Mouse (Mus musculus) heart, postnatal 25 days (tissue): ENCODE data around the gene Ccnd3. TPM values are rescaled to one million over a fixed set of nuclear protein-coding genes. Genes with fewer than 3 reads are reported as not detected.
"Not testable (repeated sequence)": the region's sequence is repeated elsewhere in the genome, so short reads cannot be mapped to it uniquely, and the experiment has no call there.

Experiments
- DNase-seq: peaks from one replicate; pipeline ENCODE4 v3.0.0; 2022; ENCODE audit warnings: low spot score
- intact Hi-C: fragments of 180-260 bp; cut with DNase I; formaldehyde crosslinking; loops from one replicate; pipeline ENCODE4 v1.15.1; 2025
- total RNA-seq, 2 experiments: library from RNA; stranded (reverse); gene quantifications; 2 replicates each; pipeline ENCODE4 v1.2.3; 2021

Ccnd3 gene
- total RNA-seq, 2 experiments from 2014 or later: 75.6 to 87.9 TPM

DNA sequence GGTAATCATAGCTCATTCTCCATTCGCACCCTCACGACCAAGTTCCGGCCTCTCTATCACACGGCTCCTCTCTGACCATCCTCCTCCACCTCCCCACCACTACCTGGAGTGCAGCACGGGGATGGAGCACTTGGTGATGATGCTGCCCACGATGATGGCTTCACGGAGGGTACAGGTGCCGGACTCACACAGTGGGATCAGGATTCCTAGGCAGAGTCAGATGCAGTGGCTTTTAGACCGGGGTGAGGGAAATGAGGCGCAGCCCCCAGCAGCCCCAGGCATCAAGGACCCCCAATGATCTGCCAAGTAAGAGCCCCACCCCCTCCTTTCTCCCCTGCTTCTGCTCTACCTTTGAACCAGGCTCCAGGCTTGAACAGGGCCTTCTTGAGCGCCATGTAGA, 97.4 kb downstream of the Ccnd3 start:
- no peak for DNase-seq
- intact Hi-C loops: no loop called here

DNA sequence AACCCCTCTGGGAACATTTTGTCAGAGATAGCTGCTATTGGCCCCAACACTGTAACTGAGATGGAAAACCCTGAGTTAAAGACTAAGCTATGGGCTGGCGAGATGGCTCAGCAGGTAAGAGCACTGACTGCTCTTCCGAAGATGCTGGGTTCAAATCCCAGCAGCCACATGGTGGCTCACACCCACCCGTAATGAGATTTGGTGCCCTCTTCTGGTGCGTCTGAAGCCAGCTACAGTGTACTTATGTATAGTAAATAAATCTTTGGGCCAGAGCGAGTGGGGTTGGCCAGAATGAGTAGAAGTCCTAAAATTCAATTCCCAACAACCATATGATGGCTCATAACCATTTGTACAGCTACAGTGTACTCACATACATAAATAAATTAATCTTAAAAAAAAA, 101.4 kb downstream of the Ccnd3 start:
- intact Hi-C loops: no loop called here
- DNase-seq: no peak

DNA sequence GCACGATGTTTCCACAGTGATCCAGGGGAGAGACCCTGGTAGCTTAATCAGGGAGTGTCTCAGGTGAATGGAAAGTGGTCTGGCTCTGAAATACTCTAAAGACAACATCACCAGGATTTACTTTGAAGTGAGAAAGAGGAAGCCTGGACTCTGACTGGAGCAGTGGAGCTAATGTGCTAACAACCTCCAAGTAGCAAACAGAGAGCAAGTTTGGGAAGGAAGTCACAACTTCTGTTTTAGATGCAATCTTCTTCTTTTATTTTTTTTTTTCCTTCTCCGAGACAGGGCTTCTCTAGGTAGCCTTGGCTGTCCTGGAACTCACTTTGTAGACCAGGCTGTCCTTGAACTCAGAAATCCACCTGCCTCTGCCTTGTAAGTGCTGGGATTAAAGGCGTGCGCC, 104.3 kb downstream of the Ccnd3 start:
- DNase-seq: no peak
- intact Hi-C loops: no loop called here

DNA sequence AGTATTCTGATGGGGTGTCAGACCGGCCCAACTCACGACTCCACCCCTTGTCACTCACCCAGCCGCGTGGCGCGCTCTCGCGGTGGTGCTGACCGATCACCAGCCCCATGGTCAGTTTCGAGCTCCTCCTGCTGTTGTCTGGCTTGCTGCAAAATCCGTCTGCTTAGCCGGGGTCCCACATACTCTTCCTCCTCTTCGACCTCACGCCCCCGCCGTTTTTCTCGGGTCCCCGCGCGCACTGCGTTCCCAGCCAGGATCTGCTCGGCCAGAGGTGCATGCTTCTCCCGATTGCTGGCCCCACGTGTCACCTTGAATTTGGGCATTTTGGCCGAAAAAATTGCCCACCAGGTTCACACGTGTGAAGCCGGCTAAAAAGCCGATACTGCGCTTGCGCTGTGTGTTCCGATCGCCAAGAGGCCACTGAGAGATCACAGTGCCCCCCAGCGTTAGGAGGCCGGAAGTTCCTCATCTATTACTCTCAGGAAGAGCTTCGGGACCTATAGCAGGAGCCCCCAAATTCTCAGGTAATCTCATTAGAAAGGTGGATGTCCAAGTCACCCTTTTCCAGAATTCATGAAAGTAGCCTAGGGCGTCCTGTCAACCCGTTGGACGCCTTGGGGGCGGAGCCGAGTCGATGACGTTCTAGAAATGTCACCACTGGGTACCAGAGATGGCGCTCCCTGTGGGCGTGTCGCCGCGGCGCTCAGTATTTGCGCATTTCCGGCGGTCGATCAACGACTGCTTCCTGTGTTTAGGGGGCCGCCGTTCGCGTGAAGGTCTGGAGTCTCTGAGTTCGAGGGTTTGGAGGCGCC, 106.2 kb downstream of the Ccnd3 start, which contains the start of the genes Bysl, Med20 and Gm20517:
Gene Bysl, minus strand, starts transcription at position 644 of the 812 bp plus-strand sequence.
Gene Med20, plus strand, starts transcription at position 734 of the 812 bp plus-strand sequence.
Gene Gm20517, plus strand, starts transcription at position 741 of the 812 bp plus-strand sequence.
- DNase-seq: peak; percentile 89
- intact Hi-C loops: loop anchor here (5.0 to 10.0 kb wide), 2 partner anchors 66 to 246 kb away; partner anchors contain the start of gene Mrps10

DNA sequence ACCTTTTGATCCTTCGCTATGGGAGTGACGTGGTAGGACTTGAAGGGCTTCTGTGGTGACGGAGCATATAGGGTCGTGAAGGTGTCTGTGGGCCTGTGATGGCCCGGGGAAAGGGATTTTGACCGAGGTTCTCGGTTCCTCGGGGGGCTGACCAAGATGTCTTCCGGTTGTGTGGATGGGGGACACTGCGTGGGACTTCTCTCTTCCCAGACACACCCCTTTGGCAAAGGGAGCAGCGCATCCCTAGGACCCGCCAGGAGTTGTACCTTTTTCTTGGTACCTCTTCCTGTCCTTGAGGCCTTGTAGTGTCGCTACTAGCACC, 106.8 kb downstream of the Ccnd3 start:
- no peak for DNase-seq
- intact Hi-C loops: loop anchor here (5.0 to 10.0 kb wide), 2 partner anchors 66 to 247 kb away; partner anchors contain the start of gene Mrps10

DNA sequence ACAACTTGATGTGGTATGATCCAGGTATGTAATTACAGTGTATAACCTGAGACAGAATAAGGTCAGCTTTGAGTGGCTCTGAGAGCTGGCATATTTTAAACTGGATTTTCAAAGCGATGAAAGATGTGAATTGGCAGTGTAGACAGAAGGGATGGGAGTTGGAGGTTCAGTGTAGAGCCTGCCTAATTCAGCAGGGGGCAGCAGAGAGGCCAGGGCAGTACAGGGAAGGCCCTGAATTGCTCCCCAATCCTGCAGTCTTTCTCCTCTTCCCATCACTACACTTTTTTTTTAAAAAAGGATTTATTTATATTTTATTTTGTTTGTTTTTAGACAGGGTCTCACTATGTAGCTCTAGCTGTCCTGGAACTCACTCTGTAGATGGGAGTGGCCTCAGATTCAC, 109.2 kb downstream of the Ccnd3 start:
- no peak for DNase-seq
- intact Hi-C loops: loop anchor here (5.0 to 10.0 kb wide), 2 partner anchors 63 to 249 kb away; partner anchors contain the start of gene Mrps10

DNA sequence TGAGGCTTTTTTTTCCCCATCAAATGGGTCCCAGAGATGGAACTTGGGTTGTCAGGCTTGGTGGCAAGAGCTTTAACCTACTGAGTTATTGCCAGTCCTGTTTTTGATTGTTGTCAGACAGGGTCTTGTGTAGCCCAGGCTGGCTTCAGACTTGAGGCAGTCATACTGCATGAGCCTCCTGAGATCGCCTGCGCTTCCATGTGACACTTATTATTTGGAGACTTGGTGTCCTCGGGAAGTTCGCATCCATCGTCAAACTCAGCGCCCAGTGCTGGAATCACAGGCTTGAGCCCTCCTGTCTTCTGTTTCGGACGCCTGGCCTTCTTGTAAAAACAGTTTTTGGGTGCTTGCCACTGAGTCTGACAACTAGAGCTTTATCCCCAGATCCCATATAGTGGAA, 111.3 kb downstream of the Ccnd3 start:
- intact Hi-C loops: loop anchor here (10.0 kb wide), 1 partner anchor 251 kb away; the partner anchor contains the start of gene Mrps10

DNA sequence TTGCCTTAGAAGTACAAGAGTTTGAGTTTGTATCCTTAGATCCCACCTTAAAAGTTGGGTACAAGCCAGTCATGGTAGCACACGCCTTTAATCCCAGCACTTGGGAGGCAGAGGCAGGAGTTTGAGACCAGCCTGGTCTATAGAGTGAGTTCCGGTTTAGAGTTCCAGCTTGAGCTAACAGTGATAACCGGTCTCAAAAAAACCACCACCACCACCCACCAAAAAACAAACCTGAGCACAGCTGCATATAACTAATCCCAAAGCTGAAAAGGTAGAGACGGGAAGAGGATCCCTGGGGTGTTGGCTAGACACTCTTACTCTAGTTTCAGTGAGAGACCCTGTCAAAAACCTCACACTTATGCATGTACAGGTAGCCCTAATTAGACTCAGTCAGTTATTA, 111.8 kb downstream of the Ccnd3 start:
- intact Hi-C loops: loop anchor here (10.0 kb wide), 1 partner anchor 252 kb away; the partner anchor contains the start of gene Mrps10
- no peak for DNase-seq

More for the DNA sequence above, 111.3 kb downstream of the Ccnd3 start:
- DNase-seq: no peak

DNA sequence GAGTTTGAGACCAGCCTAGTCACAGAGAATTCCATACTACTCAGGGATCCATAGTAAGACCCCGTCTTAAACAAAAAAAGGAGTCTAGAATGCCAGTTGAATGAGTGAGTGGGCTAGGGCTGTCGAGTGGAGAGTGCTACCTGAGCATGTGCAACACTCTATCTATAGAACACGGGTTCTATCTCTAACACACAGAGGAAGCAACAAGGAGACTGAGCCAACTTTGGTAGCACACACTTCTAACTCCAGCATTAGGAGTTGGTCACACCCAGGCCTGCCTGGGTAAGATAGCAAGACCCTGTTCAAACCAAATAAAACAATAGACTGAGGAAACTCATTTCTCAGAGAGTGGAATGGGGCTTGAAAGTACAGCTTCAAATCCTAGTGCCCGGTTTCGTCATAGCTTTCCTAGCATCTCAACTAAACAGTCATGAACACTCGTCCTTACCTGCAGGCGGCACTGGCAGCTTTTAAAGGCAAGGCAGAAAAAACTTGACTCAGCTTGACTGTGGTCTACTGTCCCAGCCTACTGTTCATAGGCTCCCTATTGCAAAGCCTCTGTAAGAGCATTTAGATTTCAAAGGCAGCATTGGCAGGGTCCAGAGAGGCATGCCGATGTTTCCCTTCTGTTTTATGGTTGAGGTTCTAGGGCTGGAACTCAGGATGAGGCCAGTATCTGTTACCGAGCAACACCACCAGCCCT, 112.9 kb downstream of the Ccnd3 start:
- intact Hi-C loops: loop anchor here (10.0 kb wide), 1 partner anchor 253 kb away; the partner anchor contains the start of gene Mrps10

DNA sequence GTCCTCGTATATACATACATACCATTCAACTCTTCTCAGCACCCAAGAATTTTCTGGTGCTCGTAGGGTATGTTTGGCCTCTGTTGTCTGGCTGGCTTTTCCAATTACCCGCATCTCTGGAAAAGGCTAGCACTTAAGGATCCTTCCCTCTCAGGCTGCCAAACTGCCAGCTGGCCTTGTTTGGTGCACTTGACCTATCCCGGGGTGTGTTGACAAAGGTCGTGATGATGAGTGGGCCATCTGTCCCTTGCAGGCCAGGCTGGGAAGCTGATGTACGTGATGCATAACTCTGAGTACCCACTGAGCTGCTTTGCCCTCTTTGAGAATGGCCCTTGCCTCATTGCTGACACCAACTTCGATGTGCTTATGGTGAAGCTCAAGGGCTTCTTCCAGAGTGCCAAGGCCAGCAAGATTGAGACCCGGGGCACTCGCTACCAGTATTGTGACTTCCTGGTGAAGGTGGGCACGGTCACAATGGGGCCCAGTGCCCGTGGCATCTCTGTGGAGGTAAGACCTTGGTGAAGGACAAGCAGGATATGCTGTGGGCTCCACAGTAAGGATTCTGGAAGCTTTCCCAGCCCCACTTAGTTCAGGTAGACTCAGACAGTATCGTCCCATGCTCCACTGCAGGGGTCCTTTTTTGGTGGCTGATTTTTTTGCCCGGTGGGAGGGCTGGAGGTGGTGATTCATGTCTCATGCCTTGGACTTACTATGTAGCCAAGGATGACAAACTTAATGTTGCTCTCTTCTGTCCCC, 113.9 kb downstream of the Ccnd3 start:
- intact Hi-C loops: loop anchor here (10.0 kb wide), 1 partner anchor 254 kb away; the partner anchor contains the start of gene Mrps10
- DNase-seq: no peak

More for the DNA sequence above, 112.9 kb downstream of the Ccnd3 start:
- DNase-seq: no peak

DNA sequence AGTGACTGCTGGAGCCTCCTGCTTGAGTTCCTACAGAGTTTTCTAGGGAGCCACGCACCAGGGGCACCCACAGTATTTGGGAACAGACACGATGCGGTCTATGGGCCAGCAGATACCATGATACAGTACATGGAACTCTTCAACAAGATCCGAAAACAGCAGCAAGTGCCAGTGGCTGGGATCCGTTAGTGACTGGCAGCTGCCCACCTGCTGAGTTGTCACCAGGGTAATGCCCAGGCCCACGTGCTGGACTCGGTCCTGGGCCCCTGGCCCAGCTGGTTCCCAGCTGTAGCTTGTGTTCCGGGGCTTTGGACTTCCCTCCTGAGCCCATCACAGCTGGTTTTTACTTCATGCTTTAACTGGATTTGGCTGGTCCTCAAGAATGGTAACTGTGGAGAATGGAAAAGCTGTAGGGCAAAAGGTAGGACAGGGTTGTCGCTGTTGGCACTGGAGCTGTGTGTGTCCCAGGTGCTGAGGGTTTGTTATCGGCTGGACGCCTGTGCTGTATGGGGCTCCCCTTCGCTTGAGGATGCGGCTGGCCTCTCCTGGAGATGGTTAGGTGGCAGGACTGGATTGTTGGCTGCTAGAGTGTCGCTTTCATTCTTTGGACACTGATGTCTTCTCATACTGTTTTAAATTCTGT, 118.2 kb downstream of the Ccnd3 start:
- intact Hi-C loops: no loop called here
- no peak for DNase-seq

DNA sequence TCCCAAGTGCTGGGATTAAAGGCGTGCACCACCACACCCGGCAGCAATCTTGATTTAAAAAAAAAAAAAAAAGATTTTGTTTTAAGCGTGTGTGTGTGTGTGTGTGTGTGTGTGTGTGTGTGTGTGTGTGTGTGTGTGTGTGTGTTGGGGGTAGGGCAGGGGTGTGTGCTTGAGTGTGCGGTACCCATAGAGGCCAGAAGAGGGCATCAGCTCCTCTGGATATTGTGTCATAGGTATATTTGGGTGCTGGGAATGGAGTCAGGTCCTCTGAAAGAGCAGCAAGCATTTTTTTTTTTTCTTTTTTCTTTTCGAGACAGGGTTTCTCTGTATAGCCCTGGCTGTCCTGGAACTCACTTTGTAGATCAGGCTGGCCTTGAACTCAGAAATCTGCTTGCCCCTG, 119.7 kb downstream of the Ccnd3 start:
- intact Hi-C loops, DNase-seq: not testable (repeated sequence)

DNA sequence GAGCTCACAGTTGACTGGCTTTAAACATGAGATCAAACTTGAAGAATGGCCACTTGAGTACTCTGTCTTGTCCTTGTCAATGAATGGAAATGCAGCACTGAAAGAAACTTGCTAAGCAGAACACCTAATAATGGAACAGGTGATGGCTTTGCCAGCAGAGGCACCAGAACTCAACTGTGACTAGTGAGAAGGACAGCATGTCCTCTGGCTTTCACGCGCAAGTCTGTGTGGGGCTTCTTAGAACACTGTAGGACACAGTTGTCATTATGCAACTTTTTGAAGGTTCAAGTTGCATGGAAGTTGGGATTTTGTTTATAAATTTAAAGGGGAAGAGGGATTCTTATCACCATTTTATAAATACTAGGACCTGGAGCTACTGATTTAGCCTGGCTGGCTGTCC, 120.2 kb downstream of the Ccnd3 start:
- intact Hi-C loops: no loop called here
- no peak for DNase-seq

DNA sequence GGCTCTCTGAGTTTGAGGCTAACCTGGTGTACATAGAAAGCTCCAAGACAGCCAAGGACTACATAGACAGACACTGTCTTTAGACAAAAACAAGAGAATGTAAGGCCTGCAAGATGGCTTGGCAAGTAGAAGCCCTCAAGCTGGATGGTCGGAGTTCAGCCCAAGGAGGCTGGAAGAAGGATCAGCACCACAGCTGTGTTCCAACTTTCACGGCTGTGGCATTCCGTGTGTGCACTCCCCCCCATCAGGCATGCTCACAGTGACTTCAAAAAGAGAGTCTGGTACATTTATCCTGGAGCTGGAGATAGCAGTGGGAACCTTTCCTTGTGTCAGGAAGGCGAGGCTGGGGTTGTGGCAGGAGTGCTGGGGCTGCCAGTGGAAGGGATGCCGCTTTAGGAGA, 121.2 kb downstream of the Ccnd3 start:
- no peak for DNase-seq
- intact Hi-C loops: no loop called here

DNA sequence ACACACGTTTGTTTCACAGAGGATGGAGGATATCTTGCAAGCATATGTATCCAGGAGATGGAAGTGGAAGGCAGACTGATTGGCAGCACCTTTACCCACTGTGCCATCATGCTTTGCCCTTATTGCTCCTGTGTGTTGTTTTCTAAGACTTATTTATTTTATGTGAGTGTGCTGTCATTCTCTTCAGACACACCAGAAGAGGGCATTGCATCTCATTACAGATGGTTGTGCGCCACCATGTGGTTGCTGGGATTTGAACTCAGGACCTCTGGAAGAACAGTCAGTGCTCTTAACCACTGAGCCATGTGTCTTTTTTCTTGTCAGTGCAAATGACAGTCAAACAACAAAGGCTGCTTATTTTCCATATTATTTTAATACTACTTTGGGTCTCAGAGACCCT, 122.9 kb downstream of the Ccnd3 start:
- intact Hi-C loops: no loop called here
- DNase-seq: no peak

DNA sequence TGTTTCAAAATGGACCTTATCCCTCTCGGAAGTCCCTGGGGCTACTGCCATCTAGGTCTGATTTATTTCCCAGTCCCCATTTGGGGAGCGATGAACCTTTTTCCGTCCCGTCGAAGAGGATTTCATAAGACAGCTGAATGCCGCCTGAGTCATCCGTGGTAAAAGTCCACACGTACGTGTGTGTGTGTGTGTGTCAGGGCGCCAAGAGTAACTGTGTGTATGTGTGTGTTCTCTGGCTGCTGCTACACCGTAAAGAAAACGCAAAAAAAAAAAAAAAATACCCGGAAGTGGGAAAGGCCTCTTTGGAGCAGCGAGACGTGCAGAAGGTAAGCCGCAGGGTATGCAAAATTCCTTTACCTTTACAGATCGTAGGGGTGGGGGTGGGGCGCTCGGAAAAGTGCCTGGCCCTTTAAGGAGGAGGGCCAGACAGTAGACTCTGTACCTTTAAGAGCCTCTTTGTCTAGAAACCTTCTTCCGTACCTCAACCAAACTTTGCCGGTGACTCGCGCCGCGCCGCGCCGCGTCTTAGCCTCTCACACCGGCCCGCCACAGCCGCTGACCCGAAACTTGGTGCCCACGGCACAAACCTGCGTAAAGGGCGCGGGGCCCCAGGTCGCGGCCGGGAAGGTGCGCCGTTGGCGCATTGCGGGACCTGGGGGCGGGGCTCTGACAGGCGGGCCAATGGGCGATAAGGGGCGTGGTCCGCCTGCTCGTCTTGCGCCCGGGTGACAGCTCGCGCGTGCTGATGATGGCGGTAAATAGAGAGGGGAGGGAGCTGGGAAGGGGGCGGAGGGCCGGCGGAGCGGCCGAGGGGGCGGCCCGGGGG, 124.2 kb downstream of the Ccnd3 start:
- peak; percentile 88 for DNase-seq
- intact Hi-C loops: no loop called here

DNA sequence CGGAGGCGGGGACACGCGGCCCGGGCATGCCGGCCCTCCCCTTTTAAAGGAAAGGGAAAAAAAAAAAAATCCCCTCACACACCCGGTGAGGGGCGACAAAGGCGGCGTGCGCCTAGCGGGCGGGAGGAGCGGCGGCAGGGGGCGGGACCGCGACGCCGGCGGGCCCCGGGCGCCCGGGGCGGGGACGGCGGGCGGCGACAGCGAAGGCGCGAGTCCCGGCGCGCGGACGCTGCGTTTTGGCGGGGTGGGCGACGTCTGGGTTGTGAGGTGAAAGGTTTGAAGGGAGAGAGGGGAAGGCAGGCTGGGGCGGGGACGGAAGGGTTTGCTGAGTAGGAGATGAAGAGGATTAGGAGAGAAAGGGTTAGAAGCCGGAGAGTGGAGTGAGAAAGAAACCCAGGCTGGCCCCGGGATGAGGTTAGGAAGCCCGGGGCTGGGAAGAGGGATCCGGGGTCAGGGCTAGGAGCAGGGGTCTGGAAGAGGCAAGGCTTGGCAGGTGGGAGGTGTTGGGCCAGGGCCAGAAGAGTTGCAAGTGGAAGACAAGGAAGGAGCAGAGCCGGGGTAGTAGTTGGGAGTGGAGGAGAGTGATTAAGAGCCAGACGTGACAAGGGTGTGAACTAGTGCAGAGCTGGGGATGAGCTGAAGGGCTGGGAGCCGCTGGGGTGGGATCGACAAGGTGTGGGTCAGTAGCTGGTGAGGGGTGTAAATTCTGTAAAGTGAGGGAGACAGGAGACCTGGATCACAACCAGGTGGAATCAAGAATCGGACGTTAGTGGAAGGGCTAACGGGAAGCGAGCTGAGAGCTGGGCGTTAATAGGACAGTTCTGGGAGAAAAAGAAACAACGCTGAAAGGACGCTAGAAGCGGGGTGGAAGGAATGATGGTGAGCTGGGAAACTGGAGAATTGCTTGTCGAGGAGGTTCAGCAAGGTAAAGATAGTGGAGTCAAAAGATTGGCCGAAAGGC, 125.1 kb downstream of the Ccnd3 start:
- intact Hi-C loops: loop anchor here (5.0 kb wide), 1 partner anchor 47 kb away; no protein-coding TSS in a partner anchor
- peak; percentile 9 for DNase-seq
